ENCODE assay signal across 14 mouse cellular contexts in the genomic region with DNA sequence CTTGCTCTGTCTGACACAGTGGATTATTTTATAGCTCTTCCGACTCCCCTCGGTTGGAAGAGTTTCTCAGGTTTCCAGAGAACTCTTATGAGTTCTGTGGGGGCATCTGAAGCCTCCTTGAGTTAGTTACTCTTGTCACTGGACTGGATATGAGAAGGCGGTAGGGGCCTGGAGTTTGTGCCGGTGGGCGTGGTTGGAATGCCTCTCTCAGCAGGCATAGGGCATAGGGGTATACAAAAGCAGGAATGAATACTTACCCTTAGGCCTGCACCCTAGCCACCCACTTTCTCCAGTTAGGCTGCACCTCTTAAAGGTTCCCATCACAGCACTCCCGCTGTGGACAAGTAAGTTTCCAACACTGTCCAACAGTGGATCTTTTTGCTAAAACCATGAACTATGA.
"Had no signal": no experiment of that assay in that cellular context is flagged by ENCODE, and none has a peak within 500 bp of the region (broad histone marks: within the 10 kb centered on the region; RNA-seq: fewer than 3 reads in every experiment).

No protein-coding gene starts in this region.

- H3K4me3 ChIP-seq: lung, embryonic 15.5 days; megakaryocyte, embryonic 14.5 days; midbrain, embryonic 12.5 days had no signal

- H3K36me3 ChIP-seq: lung, embryonic 15.5 days; midbrain, embryonic 12.5 days had no signal

- H3K27ac ChIP-seq: liver, embryonic 14.5 days; lung, embryonic 15.5 days; midbrain, embryonic 12.5 days had no signal

- H3K9ac ChIP-seq: liver, embryonic 14.5 days; lung, embryonic 15.5 days; midbrain, embryonic 12.5 days had no signal

- DNase-seq: kidney, adult 2 months; kidney, postnatal 14 days; kidney, postnatal 4 days; left cerebral cortex, postnatal 4 days; lung, adult 18-20 months; lung, postnatal 10 days; lung, postnatal 36 days; thymus, postnatal 25 days had no signal

- H3K9me3 ChIP-seq: lung, embryonic 15.5 days; megakaryocyte, embryonic 14.5 days; midbrain, embryonic 12.5 days had no signal

- ATAC-seq: intestine, postnatal 0 days had no signal

- H3K4me2 ChIP-seq: liver, embryonic 11.5 days; lung, embryonic 15.5 days; midbrain, embryonic 12.5 days had no signal
